Comparison of ENCODE assay signal across 9 mouse cellular contexts in genomic region chr12:17000628-17001027, GRCm38 (mm10). TPM values are rescaled to one million over a fixed set of nuclear protein-coding genes. Genes with fewer than 3 reads are reported as not detected.
A peak's percentile ranks its signal among the peaks of the same experiment; 100 is the strongest.
DNase-seq lines count a peak whose midpoint lies in the region; ATAC-seq and TF ChIP-seq lines count a peak whose summit lies in the region.
"Had no signal": no experiment of that assay in that cellular context is flagged by ENCODE, and none has a peak within 500 bp of the region (broad histone marks: within the 10 kb centered on the region; RNA-seq: fewer than 3 reads in every experiment).

No protein-coding gene starts in this region.

- H3K4me1 ChIP-seq in midbrain, embryonic 12.5 days, result peaks cover 13% of the 10 kb centered on the region
- peaks cover 13% of the 10 kb centered on the region for H3K4me1 ChIP-seq in midbrain, embryonic 15.5 days
- peaks cover 19% of the 10 kb centered on the region for H3K4me1 ChIP-seq in bone marrow macrophage, adult 2 months (ENCODE audit: control insufficient read depth, insufficient read depth, low read length)
- H3K4me1 ChIP-seq in liver, embryonic 15.5 days (replicated peaks), result peaks cover 43% of the 10 kb centered on the region
- peaks cover 26% of the 10 kb centered on the region for H3K4me1 ChIP-seq in thymus, adult 2 months (replicated peaks; ENCODE audit: control insufficient read depth, insufficient read depth, low read length)
- H3K4me1 ChIP-seq in forebrain, embryonic 11.5 days (replicated peaks; ENCODE audit: control insufficient read depth, insufficient read depth, low read length), result no peaks in the 10 kb centered on the region

- no peak for TF ChIP-seq CTCF in bone marrow macrophage, adult 2 months (IDR thresholded peaks at IDR 0.05; ENCODE audit: low read depth, low read length)
- no peak for TF ChIP-seq CTCF in thymus, adult 2 months (IDR thresholded peaks at IDR 0.05; ENCODE audit: borderline replicate concordance, control insufficient read depth, extremely low read depth, insufficient read depth, low read length, poor library complexity)

- WGBS in midbrain, embryonic 12.5 days, result 50% methylated on average over 6 of the region's 6 CpGs
- 58% methylated on average over 6 of the region's 6 CpGs for WGBS in midbrain, embryonic 15.5 days
- WGBS in liver, embryonic 15.5 days (ENCODE audit: insufficient replicate concordance), result 50% methylated on average over 6 of the region's 6 CpGs
- WGBS in thymus, adult 2 months, result 12% methylated on average over 6 of the region's 6 CpGs
- WGBS in forebrain, embryonic 11.5 days, result 52% methylated on average over 6 of the region's 6 CpGs

- no peak for TF ChIP-seq POLR2A in bone marrow macrophage, adult 2 months (IDR thresholded peaks at IDR 0.05; ENCODE audit: borderline replicate concordance, low read depth, low read length)
- no peak for TF ChIP-seq POLR2A in thymus, adult 2 months (IDR thresholded peaks at IDR 0.05; ENCODE audit: control insufficient read depth, extremely low read depth, insufficient read depth, low read length, poor library complexity)

- no peak overlapping the region for H3K9ac ChIP-seq in midbrain, embryonic 12.5 days (replicated peaks)
- no peak overlapping the region for H3K9ac ChIP-seq in midbrain, embryonic 15.5 days
- H3K9ac ChIP-seq in liver, embryonic 15.5 days, result no peak overlapping the region
- H3K9ac ChIP-seq in forebrain, embryonic 11.5 days (ENCODE audit: low read length), result no peak overlapping the region

- H3K36me3 ChIP-seq in midbrain, embryonic 12.5 days, result no peaks in the 10 kb centered on the region
- H3K36me3 ChIP-seq in midbrain, embryonic 15.5 days (replicated peaks), result no peaks in the 10 kb centered on the region
- H3K36me3 ChIP-seq in liver, embryonic 15.5 days (replicated peaks), result 0 out of 2 replicates have a peak, but pooled peaks cover under 1% of the 10 kb centered on the region
- H3K36me3 ChIP-seq in thymus, adult 2 months (ENCODE audit: control insufficient read depth, insufficient read depth, low read length), result no peaks in the 10 kb centered on the region
- no peaks in the 10 kb centered on the region for H3K36me3 ChIP-seq in forebrain, embryonic 11.5 days (ENCODE audit: control insufficient read depth, insufficient read depth, low read length)

- H3K27ac ChIP-seq in midbrain, embryonic 12.5 days (replicated peaks), result no peak overlapping the region
- no peak overlapping the region for H3K27ac ChIP-seq in midbrain, embryonic 15.5 days
- H3K27ac ChIP-seq in bone marrow macrophage, adult 2 months (ENCODE audit: insufficient read depth, low read depth, low read length), result peak overlapping the region; percentile 88
- no peak overlapping the region for H3K27ac ChIP-seq in liver, embryonic 15.5 days (replicated peaks)
- no peak overlapping the region for H3K27ac ChIP-seq in thymus, adult 2 months (ENCODE audit: control insufficient read depth, insufficient read depth, low read length)
- H3K27ac ChIP-seq in forebrain, embryonic 11.5 days (ENCODE audit: low read depth, low read length), result no peak overlapping the region

- no peak overlapping the region for H3K4me3 ChIP-seq in midbrain, embryonic 12.5 days
- H3K4me3 ChIP-seq in midbrain, embryonic 15.5 days, result no peak overlapping the region
- peak overlapping the region; percentile 76 for H3K4me3 ChIP-seq in bone marrow macrophage, adult 2 months (ENCODE audit: insufficient read depth, low read length)
- peak overlapping the region; percentile 72 for H3K4me3 ChIP-seq in liver, embryonic 15.5 days (replicated peaks)
- no peak overlapping the region for H3K4me3 ChIP-seq in thymus, adult 2 months (ENCODE audit: control insufficient read depth, insufficient read depth, low read length)
- no peak overlapping the region for H3K4me3 ChIP-seq in forebrain, embryonic 11.5 days (ENCODE audit: low read depth, low read length)

- peaks cover 52% of the 10 kb centered on the region for H3K27me3 ChIP-seq in midbrain, embryonic 12.5 days
- H3K27me3 ChIP-seq in midbrain, embryonic 15.5 days (replicated peaks), result peaks cover 35% of the 10 kb centered on the region
- H3K27me3 ChIP-seq in liver, embryonic 15.5 days, result peaks cover 44% of the 10 kb centered on the region
- H3K27me3 ChIP-seq in thymus, adult 2 months (ENCODE audit: control insufficient read depth, insufficient read depth, low read length), result no peaks in the 10 kb centered on the region
- peaks cover 10% of the 10 kb centered on the region for H3K27me3 ChIP-seq in forebrain, embryonic 11.5 days (ENCODE audit: control insufficient read depth, insufficient read depth, low read length)

- H3K9me3 ChIP-seq in midbrain, embryonic 12.5 days, result no peaks in the 10 kb centered on the region
- no peaks in the 10 kb centered on the region for H3K9me3 ChIP-seq in midbrain, embryonic 15.5 days
- H3K9me3 ChIP-seq in liver, embryonic 15.5 days (replicated peaks), result no peaks in the 10 kb centered on the region
- H3K9me3 ChIP-seq in forebrain, embryonic 11.5 days (ENCODE audit: control insufficient read depth, low read length), result no peaks in the 10 kb centered on the region

- DNase-seq in thymus, adult 2 months, result peak; percentile 40
- no peak for DNase-seq in cerebellum, adult 9-10 months
- no peak for DNase-seq in forebrain, embryonic 11.5 days (ENCODE audit: low spot score)
- DNase-seq in urinary bladder, postnatal 36 days (ENCODE audit: low spot score in 2 of 2), result no peak

- no peak for ATAC-seq in midbrain, embryonic 12.5 days (ENCODE audit: low FRiP score, low read depth)
- ATAC-seq in midbrain, embryonic 15.5 days (replicated peaks), result no peak
- ATAC-seq in liver, embryonic 15.5 days (ENCODE audit: insufficient read depth), result no peak
- no peak for ATAC-seq in forebrain, embryonic 11.5 days (replicated peaks; ENCODE audit: low FRiP score)

- peak overlapping the region; percentile 84; the same call in 1 of the 2 replicates for H3K4me2 ChIP-seq in midbrain, embryonic 12.5 days (replicated peaks)
- no peak overlapping the region for H3K4me2 ChIP-seq in midbrain, embryonic 15.5 days
- peak overlapping the region; percentile 93 for H3K4me2 ChIP-seq in liver, embryonic 15.5 days
- no peak overlapping the region for H3K4me2 ChIP-seq in forebrain, embryonic 11.5 days (ENCODE audit: low read depth, low read length, severe bottlenecking)

RNA-seq across cellular contexts. Expression of gene Pqlc3, which starts 0.4 kb away (rescaled TPM):
- polyA plus RNA-seq in midbrain, embryonic 12.5 days (2016; fragmentation: Nextera tagmentation; extraction: Ambion mirVana), result 3.0 and 3.3 TPM in 2 replicates
- 2.4 and 2.6 TPM in 2 replicates for polyA plus RNA-seq in midbrain, embryonic 15.5 days (2015; fragmentation: Nextera tagmentation; extraction: Ambion mirVana)
- polyA plus RNA-seq in bone marrow macrophage, adult 2 months (2012; ENCODE audit: insufficient read depth, insufficient read length, missing spikeins), result 120 and 145 TPM in 2 replicates
- polyA plus RNA-seq in liver, embryonic 15.5 days (2015; fragmentation: Nextera tagmentation; extraction: Ambion mirVana), result 4.9 and 5.3 TPM in 2 replicates
- 89.0 and 114 TPM in 2 replicates for polyA plus RNA-seq in thymus, adult 2 months (2012; rRNA removed)
- 3.5 and 4.8 TPM in 2 replicates for polyA plus RNA-seq in forebrain, embryonic 11.5 days (2014; fragmentation: Nextera tagmentation; extraction: Ambion mirVana)

RNA-seq across cellular contexts. Expression of gene 2410004P03Rik, which starts 10.9 kb away (rescaled TPM):
- polyA plus RNA-seq in midbrain, embryonic 12.5 days (2016; fragmentation: Nextera tagmentation; extraction: Ambion mirVana), result 0.45 and 0.93 TPM in 2 replicates
- 5.2 and 5.4 TPM in 2 replicates for polyA plus RNA-seq in midbrain, embryonic 15.5 days (2015; fragmentation: Nextera tagmentation; extraction: Ambion mirVana)
- polyA plus RNA-seq in bone marrow macrophage, adult 2 months (2012; ENCODE audit: insufficient read depth, insufficient read length, missing spikeins), result 0.27 and 1.1 TPM in 2 replicates
- polyA plus RNA-seq in liver, embryonic 15.5 days (2015; fragmentation: Nextera tagmentation; extraction: Ambion mirVana), result 0.08 TPM in 1 of 2 replicates, not detected in the other
- polyA plus RNA-seq in thymus, adult 2 months (2012; rRNA removed), result 1.1 TPM in 2 replicates
- 0.32 and 0.47 TPM in 2 replicates for polyA plus RNA-seq in forebrain, embryonic 11.5 days (2014; fragmentation: Nextera tagmentation; extraction: Ambion mirVana)
- polyA plus RNA-seq: liver, adult 2 months had no signal

Comparison
In these comparisons a context has a peak if more than half of its experiments do, and no peak if none do; other contexts are left out.
1. H3K4me2 ChIP-seq: peak in midbrain, embryonic 12.5 days (single experiment) and liver, embryonic 15.5 days (single experiment); none in midbrain, embryonic 15.5 days (single experiment) and forebrain, embryonic 11.5 days (single experiment).
2. H3K4me3 ChIP-seq: peak in bone marrow macrophage, adult 2 months (single experiment) and liver, embryonic 15.5 days (single experiment); none in midbrain, embryonic 12.5 days (single experiment), midbrain, embryonic 15.5 days (single experiment), thymus, adult 2 months (single experiment) and forebrain, embryonic 11.5 days (single experiment).
3. RNA of gene Pqlc3, which starts 0.4 kb away (polyA plus RNA-seq): 120 to 145 TPM in bone marrow macrophage, adult 2 months and 89.0 to 114 TPM in thymus, adult 2 months; 4.9 to 5.3 TPM in liver, embryonic 15.5 days, 3.5 to 4.8 TPM in forebrain, embryonic 11.5 days, 3.0 to 3.3 TPM in midbrain, embryonic 12.5 days and 2.4 to 2.6 TPM in midbrain, embryonic 15.5 days; every median in the first group is over 10 times any median in the second.